7 mouse cellular contexts compared by ENCODE assay signal in the genomic region with DNA sequence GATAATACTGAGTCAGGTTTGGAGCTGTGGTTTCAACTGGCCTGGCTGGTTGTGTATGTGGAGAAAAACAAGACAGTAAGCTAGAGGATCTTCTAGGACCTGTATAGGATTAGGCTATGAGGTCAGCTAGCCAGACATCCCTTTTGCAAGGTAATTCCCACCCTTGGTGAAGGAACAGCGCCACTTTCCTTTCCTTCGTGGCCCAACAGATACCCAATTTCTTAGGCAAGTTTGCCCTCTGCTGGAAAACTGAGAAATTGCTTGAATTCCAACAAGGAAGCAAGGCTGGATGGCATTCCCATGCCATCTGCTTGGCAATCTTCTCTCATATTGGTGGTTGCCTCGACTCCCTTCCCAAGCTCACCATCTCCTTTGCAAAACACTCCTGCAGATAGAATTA.
A peak's percentile ranks its signal among the peaks of the same experiment; 100 is the strongest.
DNase-seq lines count a peak whose midpoint lies in the region; ATAC-seq and TF ChIP-seq lines count a peak whose summit lies in the region.

No protein-coding gene starts in this region.

- no peaks in the 10 kb centered on the region for H3K36me3 ChIP-seq in E14TG2a.4 (ENCODE audit: insufficient read depth, low read length)
- no peaks in the 10 kb centered on the region for H3K36me3 ChIP-seq in forebrain, embryonic 10.5 days (replicated peaks)
- no peaks in the 10 kb centered on the region for H3K36me3 ChIP-seq in intestine, embryonic 15.5 days

- H3K9me3 ChIP-seq in E14TG2a.4 (ENCODE audit: low read length) = no peaks in the 10 kb centered on the region
- no peaks in the 10 kb centered on the region for H3K9me3 ChIP-seq in forebrain, embryonic 10.5 days
- no peaks in the 10 kb centered on the region for H3K9me3 ChIP-seq in intestine, embryonic 15.5 days

- WGBS in forebrain, embryonic 10.5 days = 19% methylated on average over 3 of the region's 3 CpGs
- WGBS in intestine, embryonic 15.5 days = 16% methylated on average over 3 of the region's 3 CpGs

- peak; percentile 73 for DNase-seq in ZHBTc4 (ENCODE audit: low read depth, low spot score)
- peak; percentile 30 for DNase-seq in forebrain, embryonic 10.5 days (ENCODE audit: extremely low spot score, low spot score)
- peak; percentile 27 to 87 for DNase-seq in left cerebral cortex, adult 9 months (ENCODE audit: low spot score in 2 of 2)
- DNase-seq in neural tube, embryonic 10.5 days (ENCODE audit: extremely low spot score, low spot score) = peak; percentile 34
- DNase-seq in urinary bladder, adult 2 months (ENCODE audit: low spot score) = no peak

- H3K4me1 ChIP-seq in E14TG2a.4 (replicated peaks; ENCODE audit: low read depth, low read length) = peaks cover 11% of the 10 kb centered on the region
- peaks cover 15% of the 10 kb centered on the region for H3K4me1 ChIP-seq in forebrain, embryonic 10.5 days
- peaks cover 13% of the 10 kb centered on the region for H3K4me1 ChIP-seq in intestine, embryonic 15.5 days (replicated peaks)

- H3K27me3 ChIP-seq in E14TG2a.4 (ENCODE audit: insufficient read depth, low read length) = peaks cover 12% of the 10 kb centered on the region
- peaks cover 45% of the 10 kb centered on the region for H3K27me3 ChIP-seq in forebrain, embryonic 10.5 days (ENCODE audit: poor library complexity, severe bottlenecking)
- H3K27me3 ChIP-seq in intestine, embryonic 15.5 days (replicated peaks) = no peaks in the 10 kb centered on the region

- TF ChIP-seq CTCF in E14TG2a.4 (conservative IDR thresholded peaks at IDR 0.05; ENCODE audit: low read length) = peak; percentile 60

- no peak overlapping the region for H3K4me2 ChIP-seq in intestine, embryonic 15.5 days (replicated peaks)

- H3K27ac ChIP-seq in forebrain, embryonic 10.5 days = no peak overlapping the region
- no peak overlapping the region for H3K27ac ChIP-seq in intestine, embryonic 15.5 days

- ATAC-seq in intestine, embryonic 15.5 days = peak; percentile 49

- H3K4me3 ChIP-seq in E14TG2a.4 (replicated peaks; ENCODE audit: low read length) = no peak overlapping the region
- no peak overlapping the region for H3K4me3 ChIP-seq in forebrain, embryonic 10.5 days
- no peak overlapping the region for H3K4me3 ChIP-seq in intestine, embryonic 15.5 days (replicated peaks)

- H3K9ac ChIP-seq in intestine, embryonic 15.5 days = no peak overlapping the region
